Mouse (Mus musculus) cerebellum, postnatal 25 days (tissue): ENCODE data around the gene Ap3d1.
A peak's percentile ranks its signal among the peaks of the same experiment; 100 is the strongest.

Source experiments
- DNase-seq, 2 experiments: peaks; one replicate each; pipeline ENCODE4 v3.0.0; 2021; ENCODE audit warnings: mixed read lengths in 2 of 2

Ap3d1 gene

DNA sequence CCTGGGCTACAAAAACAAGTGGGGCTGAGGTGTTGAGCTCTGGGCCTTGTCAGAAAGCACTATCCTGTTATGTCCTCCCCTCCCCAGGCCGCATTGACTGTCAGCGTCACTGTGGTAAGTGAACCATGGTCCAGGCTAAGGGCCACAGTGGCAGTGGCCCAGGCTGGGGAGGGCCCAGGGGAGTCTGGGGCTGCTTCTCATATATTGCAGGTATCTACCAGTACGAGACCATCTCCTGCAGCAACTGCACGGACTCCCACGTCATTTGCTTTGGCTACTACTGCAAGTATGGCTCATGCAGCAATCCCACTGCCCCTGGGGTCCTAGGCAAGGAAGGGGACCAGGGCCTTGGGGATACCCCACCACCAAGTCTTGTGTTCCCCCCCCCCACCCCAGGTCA lies 38.4 kb downstream of the Ap3d1 start:
- DNase-seq: peak in 1 of 2 experiments; percentile 51

DNA sequence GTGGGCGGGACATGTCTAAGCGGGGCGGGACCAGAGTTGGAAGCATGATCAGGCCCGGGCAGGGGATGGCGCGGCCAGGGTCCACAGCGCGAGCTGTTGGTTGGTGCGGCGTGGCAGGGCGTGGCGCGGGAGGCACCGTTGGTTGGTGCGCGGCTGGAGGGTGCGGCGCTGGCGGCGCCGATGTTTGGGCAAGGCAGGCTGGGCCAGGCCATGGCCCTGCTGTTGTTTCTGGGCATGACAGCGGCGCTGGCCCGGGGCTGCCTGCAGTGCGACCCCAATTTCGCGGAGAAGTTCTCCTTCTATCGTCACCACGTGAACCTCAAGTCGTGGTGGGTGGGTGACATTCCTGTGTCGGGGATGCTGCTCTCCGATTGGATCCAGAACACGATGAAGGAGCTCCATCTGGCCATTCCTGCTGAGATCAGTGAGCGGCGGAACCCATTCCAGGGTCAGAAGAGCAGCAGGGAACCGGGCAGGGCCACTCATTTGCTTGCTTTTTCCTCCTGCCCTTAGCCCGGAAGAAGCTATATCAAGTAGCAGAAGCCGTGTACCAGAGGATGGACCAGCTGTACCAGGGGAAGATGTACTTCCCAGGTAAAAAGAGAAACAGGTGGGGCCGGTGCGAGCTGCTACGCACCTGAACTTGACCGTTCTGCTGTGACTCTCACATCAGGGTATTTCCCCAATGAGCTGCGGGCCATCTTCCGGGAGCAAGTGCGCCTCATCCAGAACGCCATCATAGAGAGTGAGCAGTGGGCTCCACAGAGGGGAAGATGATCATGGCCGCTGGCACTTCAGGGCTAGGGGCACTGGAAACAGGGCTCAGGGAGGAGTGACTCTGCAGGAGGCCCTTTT lies 39.3 kb downstream of the Ap3d1 start:
- peak; percentile 96 for DNase-seq

DNA sequence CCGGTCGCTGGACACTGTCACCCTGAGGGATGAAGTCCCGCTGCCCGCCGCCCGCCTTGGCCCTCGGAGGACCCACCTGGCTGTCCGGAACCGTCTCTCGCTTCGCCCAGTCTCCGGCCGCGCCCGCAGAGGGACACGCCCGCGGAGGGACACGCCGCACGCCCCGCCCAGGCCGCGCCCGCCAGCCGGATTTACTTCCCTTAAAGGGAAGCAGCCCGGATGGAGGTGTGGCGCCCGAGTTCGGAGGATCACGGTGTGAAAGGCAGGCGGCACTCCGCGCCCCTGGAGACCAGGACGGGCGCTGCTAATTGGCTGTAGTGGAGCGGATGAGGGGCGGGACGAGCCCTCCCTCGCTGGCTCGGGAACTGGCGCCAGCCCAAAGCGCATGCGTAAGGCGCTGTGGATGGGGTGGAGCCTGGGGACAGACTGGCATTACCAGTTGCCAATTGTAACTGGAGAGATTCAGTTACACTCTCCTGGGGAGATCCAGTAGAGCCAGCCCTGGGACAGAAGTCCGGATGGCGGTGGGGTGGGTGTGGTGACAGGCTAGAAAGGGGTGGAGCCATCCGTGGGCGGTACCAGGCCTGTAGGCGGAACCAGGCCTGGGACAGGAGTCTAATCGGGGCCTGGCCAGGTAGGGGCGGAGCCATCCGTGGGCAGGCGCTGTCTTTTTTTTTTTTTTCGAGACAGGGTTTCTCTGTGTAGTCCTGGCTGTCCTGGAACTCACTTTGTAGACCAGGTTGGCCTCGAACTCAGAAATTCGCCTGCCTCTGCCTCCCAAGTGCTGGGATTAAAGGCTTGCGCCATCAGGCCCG lies 40.1 kb downstream of the Ap3d1 start, which contains the start of the genes Mob3a and Izumo4:
Gene Mob3a, minus strand, starts transcription at position 257 of the 815 bp plus-strand sequence.
Gene Izumo4, plus strand, starts transcription at position 464 of the 815 bp plus-strand sequence.
- DNase-seq: peak; percentile 98 to 99

DNA sequence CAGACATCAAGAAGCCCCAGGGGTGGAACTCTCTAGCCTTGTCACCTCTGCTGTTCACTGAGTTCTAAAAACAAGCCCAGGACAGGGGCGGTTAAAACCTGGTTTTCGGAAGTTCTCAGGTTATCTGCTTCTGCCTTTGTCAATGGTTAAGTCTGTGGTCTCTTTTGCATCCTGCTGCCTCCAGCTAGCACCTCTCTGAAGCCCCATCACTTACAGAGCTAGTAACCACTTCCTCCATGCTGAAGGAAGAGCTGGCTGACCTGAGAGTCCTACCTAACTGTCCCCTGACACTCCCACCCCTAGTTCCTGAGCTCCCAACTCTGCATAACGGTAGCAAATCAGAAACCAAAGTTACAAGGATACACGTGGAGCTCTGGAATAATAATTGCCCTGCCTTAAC lies 41.3 kb downstream of the Ap3d1 start:
- no peak for DNase-seq

DNA sequence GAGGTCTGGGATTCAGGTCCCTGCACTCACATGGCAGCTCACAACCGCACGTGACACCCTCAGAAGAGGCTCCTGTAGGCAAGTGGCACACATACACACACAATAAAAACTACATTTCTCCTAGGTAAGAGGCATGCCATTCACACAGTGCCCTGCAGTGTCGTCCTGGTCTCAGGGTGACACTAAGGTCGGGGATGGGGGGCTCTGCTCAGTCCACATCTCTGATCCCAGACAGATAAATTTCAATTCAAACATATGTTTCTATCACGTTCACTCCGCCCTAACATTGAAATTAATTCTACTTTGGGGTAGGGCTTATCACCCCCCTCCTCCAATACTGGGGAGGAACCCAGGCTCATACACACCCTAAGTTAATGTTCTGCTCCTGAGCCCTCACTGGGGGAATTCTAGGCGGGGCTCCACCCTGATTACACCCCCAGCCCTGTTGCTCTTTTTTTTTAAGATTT lies 42.0 kb downstream of the Ap3d1 start:
- no peak for DNase-seq

DNA sequence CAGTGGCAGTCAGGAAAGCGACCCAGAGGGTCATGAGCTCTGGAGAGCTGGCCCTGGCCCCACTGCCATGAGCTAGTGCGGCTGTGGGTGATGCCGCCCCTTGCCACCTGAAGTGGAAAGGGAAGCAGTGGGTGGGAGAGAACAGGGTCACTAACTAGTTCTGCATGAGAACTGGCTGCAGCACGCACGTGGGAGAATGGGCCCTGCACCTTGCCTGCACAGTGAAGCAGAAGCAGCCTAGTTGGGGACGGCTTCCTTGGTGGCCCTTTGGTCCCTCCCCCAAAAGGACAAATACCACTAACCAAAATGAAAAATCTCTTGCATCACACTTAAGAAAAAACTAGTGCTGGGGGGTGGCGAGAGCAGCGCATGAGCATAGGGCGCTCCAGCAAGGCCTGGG lies 43.5 kb downstream of the Ap3d1 start:
- no peak for DNase-seq

DNA sequence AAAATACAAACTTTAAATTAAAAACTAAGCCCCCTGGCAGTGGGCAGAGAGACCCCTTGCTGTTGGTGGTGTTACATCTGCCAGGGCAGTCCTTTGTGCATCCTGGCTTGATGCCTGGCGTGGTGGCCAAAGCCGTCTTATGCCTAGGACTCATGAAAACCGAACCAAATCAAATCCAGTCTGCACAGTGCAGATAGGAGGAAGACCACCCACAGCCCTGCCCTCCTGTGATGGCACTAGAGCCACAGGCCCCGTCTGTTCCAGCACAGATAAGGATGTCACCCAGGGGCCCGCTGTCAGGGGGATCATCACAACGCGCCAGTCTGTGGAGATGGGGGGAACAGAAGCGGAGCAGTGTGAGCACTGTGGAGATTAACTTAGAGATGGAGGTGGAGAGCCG lies 44.3 kb downstream of the Ap3d1 start:
- DNase-seq: no peak

DNA sequence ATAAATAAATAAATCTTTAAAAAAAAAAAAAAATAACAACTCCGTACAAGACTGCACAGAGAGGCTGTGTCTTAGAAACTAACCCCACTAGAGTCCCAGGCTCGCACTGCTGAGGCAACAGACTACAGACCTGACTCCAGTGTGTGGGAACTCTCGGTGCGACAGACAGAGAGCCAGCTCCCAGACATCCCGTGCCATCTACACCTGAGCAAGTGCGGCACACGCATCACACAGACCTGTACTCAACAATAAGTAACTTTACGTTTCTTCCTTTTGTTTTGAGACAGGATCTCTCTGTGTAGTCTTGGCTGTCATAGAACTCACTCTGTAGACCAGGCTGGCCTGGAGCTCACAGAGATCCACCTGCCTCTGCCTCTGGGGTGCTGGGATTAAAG lies 44.7 kb downstream of the Ap3d1 start:
- no peak for DNase-seq

DNA sequence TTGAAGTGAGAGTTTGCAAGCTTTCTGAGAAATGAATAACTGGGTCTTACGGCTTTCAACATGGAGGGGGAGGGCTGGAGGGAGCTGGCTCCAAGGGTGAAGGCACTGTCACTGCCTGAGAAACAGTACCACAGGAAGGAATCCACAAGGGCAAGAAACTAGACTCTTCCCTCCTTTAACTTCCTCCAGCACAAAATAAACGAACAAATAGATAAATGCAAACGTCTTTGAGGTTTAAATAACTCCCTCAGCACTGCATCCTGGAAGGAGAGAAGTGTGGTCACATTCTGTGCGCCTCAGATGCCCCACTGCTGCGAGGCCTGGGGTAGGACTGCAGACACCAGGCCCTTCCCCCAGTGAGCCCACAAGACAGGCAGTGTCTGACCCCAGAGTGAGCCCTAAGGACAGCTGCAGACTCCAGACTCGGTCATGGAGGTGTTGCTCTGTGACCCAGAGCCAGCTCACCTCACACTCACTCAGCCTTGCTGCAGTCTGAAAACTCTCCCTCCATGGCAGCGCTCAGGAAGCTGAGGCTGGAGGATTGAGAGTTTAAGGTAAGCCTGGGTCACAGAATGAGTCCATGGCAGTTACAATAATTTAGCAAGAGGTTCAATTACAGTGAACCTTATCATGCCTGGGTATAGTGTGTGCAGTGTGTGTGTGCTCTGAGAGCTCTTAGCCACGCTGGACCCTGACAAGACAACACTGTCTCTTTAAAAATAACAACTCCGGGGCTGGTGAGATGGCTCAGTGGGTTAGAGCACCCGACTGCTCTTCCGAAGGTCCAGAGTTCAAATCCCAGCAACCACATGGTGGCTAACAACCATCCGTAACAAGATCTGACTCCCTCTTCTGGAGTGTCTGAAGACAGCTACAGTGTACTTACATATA lies 45.3 kb downstream of the Ap3d1 start:
- DNase-seq: no peak

DNA sequence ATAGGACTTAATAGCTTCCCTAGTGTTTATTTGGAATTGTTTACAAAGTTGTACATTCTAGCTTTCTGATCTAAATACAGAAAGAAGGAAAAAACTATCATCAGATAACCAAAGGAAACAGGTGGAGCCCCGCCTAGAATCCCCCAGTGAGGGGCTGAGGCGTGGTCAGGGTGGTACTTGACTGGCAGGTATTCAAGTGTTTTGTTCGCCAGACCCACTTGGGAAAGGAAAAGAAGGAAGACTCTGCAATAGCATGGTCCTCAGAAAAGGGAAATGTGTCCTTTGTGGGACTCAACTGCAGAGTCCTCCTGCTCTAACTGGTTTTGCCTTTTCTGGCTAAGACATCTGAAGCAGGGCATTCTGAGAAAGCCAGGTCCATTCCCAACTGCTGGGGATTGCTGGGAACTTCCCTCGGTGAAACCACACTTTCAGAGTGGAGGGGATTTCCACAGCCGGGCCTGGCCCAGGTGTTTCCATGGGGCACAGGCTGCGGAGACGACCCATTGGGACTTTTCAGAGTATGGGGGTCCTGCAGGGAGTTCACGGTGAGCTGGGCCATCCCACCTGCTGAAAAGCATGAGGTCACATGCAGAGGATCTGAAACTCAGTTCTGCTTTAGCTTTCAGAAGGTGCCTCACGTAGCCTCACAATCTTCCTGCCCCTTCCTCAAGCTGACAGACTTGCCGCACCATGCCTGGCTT lies 46.1 kb downstream of the Ap3d1 start:
- DNase-seq: no peak

DNA sequence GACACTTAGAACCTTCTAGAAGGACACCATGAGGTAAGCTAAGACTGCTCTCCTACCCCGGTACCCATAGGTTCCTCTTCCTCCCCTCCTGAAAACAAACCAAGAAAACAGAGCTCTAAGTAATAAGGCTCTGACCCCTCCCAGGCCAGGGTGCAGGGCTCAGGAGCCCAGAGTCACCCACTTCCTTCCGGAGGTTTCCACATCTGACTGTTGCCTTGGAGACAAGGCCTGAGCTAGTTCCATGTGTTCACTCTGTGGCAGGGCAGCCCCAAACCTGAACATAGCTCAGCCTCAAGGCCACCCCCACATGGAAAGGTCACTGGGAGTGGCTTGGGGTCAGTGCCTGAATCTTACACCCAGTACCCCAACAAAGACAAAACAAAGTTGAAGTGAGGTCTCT lies 46.9 kb downstream of the Ap3d1 start:
- DNase-seq: no peak

DNA sequence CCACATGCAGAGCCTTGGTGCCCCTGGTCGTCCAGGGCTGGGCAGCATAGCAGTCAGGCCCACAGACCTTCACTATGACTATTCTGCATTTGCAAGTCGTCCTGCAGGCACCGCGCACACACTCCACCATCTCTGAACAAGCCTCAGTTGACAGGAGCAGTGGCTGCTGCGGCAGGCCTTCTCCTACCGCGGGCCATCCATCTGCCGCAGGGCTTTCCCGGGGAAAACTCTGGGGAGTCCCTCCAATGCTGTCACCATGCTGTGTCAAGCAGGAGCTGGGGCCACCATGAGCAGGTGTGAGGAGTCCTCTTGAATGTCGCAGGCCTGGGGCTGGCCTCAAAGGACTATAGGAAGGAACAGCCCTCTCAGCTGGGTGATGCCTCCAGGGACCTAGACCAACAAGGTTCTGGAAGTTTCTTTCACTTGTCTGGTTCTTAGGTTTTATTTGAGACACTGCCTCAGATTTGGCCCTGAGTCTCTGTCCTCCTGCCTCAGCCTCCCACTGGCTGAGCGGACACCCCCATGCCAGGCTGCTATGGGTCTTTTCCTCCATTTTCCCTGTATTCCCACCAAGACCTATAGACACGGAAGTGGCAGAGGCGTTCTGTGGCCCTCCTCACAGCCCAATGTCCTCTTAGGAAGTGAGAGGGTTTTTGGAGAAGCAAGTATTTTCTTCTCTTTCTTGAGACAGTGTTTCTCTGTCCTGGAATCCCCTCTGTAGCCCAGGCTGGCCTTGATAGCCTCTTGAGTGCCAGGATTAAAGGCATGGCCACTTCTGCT lies 47.7 kb downstream of the Ap3d1 start:
- DNase-seq: no peak

DNA sequence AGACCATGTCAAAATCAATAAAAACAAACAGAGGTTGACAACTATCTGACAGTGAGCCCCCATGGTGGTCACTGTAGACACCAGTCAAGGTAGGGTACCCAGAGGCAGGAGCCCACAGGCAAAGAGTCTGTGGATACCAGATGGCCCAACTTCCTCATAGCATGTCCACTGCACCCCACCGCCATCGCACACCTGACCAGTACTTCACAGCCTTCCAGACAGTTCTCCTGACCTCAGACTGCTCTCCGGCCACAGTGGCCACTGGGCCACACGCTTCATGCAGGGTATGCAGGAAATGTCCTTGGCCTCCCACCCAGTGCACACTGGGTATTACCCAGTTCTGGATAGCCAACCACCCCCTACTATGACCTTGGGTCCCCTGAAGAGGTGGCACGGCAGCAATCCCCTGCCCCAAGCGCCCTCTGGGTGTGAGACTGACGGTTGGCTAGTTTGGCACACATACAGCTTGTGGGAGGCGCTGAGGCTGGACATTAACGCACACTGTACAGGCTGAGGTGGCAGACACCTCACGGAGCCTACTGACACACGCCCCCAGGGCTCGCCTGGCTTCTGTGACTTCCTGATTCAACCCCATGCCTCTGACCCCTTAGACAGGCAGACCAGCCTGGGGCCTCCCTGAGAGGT lies 48.5 kb downstream of the Ap3d1 start:
- DNase-seq: peak in 1 of 2 experiments; percentile 15

DNA sequence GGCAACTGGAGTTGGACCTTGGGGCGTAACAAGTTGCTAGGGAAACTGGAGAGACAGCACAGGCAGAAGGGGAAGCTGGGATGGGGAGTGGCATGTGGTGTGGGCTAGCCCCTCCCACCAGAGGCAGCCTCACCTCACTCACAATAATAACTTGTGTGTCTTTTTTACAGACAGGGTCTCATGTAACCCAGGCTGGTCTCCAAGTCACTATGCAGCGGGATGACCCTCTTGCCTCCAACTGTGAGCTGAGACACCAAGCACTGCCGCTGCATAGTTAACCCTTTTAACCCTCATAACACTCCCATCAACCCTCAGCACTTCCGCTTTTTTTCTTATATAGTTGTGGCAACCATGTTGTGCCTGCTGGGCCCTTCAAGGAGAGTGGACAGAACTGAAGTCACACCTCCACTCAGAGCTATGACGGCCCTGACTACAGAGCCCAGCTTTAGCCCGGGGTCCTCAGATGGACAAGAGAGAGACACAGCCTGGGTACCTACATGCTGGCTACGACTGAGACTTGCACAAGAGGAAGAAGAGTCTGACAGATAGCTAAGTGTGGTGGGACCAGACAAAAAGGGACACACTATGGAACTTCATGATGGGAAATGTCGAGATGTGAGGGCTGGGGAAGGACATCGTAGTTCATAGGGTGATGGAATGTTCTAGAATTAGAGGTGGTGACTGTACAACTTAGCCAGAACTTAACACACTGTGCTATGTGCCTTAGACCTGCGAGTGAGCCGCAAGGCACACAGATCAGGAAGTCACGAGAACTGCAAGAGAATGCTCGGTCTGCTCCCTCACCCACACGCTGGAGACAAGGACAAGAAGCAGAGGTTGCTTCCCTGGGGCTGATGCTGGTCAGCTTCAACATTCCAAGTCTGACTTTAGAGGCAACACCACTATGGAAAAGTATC lies 49.6 kb downstream of the Ap3d1 start:
- no peak for DNase-seq

DNA sequence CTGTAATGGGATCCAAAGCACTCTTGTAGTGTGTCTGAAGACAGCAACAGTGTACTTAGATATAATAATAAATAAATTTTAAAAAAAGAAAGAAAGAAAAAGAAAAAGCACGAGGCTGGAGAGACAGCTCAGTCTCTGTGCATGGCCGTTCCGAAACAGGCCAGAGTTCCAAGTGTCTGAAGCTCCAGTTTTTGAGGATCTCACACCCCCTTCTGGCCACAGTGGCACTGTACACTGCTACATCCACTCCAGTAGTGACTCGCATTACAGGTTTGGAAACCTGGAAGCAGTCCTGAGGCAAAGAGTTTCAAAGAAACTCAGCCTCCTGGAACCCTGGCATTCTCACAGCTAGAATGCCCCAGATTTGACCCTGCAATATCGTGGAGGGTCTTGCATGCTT lies 54.2 kb downstream of the Ap3d1 start:
- peak; percentile 76 to 86 for DNase-seq

DNA sequence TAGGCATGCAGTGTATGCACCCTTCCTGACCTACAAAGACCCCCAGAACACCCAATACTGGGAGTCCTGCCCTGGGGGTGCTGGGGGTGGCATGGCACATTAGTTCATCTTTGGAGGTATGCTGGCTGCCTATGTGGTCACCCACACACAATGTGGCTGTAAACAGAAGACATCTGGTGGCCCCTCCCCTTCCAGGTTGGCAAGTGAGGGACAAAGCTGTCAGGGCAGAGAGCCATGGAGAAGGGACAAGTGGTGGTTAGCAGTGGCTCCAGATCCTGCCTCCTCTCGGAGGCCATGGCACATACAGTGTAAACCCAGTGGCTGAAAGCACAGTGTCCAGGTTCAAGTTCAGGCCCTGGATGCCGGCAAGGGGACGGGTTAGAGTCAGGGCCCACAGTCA lies 55.4 kb downstream of the Ap3d1 start:
- peak; percentile 13 to 31 for DNase-seq

DNA sequence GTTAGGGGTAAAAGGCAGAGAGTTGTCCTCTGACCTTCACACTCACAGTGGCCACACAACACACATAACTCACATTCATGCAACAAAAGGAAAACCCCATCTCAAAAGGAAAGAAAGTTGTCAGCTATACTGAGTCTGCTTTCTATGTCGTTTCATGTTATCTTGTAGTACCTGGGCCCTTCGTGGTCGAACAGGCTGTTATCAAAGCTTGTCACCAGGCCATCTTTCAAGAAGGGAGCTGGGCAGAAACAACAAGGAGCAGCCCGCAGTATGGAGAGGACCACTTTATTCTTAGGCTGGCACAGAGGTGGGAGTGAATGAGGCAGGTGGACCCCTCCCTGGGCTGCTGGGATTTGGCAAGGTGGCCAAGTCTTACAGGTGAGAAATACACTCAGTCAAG lies 57.1 kb downstream of the Ap3d1 start:
- DNase-seq: no peak

DNA sequence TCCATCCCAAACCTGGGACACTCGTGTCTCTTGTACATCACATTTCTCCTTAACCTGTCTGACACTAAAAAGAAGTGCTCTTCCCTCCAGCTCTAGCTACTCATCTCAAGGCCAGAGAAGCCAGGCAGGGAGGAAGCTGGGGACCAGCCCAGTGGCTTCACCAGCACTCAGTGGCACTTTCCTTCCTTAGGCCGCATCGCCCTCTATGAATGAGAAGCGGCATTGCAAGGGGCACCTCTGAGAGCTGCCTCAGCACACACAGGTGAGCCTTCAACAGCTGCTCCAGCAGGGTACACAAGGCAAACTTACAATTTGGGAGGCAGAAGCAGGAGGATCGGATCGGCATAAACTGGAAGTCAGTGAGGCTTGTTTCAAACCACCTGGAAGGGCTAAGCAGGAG lies 57.9 kb downstream of the Ap3d1 start:
- peak; percentile 69 to 82 for DNase-seq

DNA sequence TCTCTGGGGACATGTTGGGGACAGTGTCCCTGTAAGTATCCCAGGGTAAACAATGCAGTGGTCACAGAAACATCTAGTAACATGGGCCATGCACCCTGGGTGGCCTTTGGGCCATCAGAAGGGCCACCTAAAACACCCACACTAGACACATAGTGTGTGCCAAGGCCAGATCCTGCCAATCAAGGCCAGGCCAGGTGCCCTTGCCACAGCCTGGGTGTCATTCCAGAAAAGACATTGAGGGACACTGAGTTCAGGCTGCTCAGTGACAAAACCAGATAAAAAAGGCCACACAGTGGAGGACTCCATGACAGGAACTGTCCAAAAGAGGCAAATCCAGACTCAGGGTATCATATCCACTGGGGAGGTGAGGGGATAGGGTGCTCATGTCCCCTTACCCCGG lies 58.4 kb downstream of the Ap3d1 start:
- no peak for DNase-seq

DNA sequence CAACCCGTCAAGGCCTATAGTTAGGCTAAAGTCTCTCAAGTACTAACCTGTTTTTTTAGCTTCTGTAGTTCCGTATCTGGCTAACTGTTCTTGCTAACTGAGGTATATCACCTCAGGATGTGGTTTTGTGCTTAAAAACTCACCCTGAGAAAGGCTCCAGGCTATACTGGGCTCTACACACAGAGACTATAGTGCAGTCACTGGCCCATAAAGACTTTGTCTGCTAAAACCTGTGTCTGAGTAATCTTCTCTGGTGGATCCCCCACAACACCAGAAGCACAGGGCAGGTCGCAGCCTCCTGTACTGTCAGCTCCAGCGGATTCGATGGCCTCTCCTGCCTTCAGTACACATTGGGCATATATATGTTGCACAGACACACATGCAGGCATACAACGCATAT lies 60.1 kb downstream of the Ap3d1 start:
- DNase-seq: no peak
